Mouse (Mus musculus): Measurements from ENCODE around the gene Defb22.

DNA sequence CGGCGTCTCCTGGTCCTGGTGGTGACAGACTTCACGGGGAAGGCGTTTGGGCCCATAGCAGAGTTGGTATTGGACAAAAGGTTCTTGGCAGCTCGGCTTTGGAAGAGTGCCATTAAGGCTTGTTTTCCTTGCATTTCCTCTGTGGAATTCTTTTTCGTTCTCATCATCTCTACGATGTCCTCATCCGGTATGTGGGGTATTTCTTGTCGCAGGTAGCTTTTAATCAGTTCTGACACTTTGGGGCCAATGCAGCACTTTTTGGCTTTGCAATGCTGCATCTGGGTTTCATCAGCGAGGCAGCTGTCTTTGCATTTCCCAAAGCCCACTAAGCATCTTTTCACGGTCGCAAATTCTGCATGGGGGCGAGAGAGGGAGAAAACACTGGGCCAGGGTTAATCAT, 30.7 kb downstream of the Defb22 start:
- TF ChIP-seq POLR2A (IDR thresholded peaks at IDR 0.05; ENCODE audit: control insufficient read depth, low read depth, low read length), result no peak
- no peak for TF ChIP-seq CTCF (IDR thresholded peaks at IDR 0.05; ENCODE audit: control insufficient read depth, insufficient read depth, insufficient replicate concordance, low read depth, low read length)
